Mouse (Mus musculus) B cell, adult 2 months (primary cell): ENCODE measurements around the gene Slc44a1.

Experiments
- DNase-seq, 2 experiments: peaks; one replicate each; pipeline ENCODE4 v3.0.0; 2022

Gene Slc44a1

GRCm38 (mm10) chr4:53440010-53440815, at the start of gene Slc44a1:
TSS of gene Slc44a1 (plus strand) at chr4:53440413.
- peak; percentile 82 to 87 for DNase-seq

GRCm38 (mm10) chr4:53395002-53395401, 45.2 kb upstream of the Slc44a1 start:
- DNase-seq: no peak

GRCm38 (mm10) chr4:53396623-53397192, 43.5 kb upstream of the Slc44a1 start:
- DNase-seq: no peak

GRCm38 (mm10) chr4:53397280-53398117, 42.7 kb upstream of the Slc44a1 start:
- no peak for DNase-seq

- no peak for DNase-seq
Measured at GRCm38 (mm10) chr4:53398561-53398960, 41.7 kb upstream of the Slc44a1 start.

- no peak for DNase-seq
Measured at GRCm38 (mm10) chr4:53399428-53399827, 40.8 kb upstream of the Slc44a1 start.

- DNase-seq: no peak
Measured at GRCm38 (mm10) chr4:53403386-53403785, 36.8 kb upstream of the Slc44a1 start.

- DNase-seq: no peak
Measured at GRCm38 (mm10) chr4:53404431-53404925, 35.7 kb upstream of the Slc44a1 start.

GRCm38 (mm10) chr4:53406866-53407265, 33.3 kb upstream of the Slc44a1 start:
- DNase-seq: no peak

GRCm38 (mm10) chr4:53408821-53409220, 31.4 kb upstream of the Slc44a1 start:
- DNase-seq: no peak

- DNase-seq: no peak
Measured at GRCm38 (mm10) chr4:53409526-53410085, 30.6 kb upstream of the Slc44a1 start.

GRCm38 (mm10) chr4:53410752-53411151, 29.5 kb upstream of the Slc44a1 start:
- peak; percentile 35 to 46 for DNase-seq

GRCm38 (mm10) chr4:53411958-53412870, 28.0 kb upstream of the Slc44a1 start:
- DNase-seq: peak; percentile 54 to 61

GRCm38 (mm10) chr4:53412991-53413390, 27.2 kb upstream of the Slc44a1 start:
- peak; percentile 19 to 30 for DNase-seq

- DNase-seq: no peak
Measured at GRCm38 (mm10) chr4:53414031-53414797, 26.0 kb upstream of the Slc44a1 start.

GRCm38 (mm10) chr4:53415873-53416637, 24.2 kb upstream of the Slc44a1 start:
- DNase-seq: no peak

- DNase-seq: no peak
Measured at GRCm38 (mm10) chr4:53416928-53417327, 23.3 kb upstream of the Slc44a1 start.

GRCm38 (mm10) chr4:53422799-53423198, 17.4 kb upstream of the Slc44a1 start:
- DNase-seq: peak in 1 of 2 experiments; percentile 14

- no peak for DNase-seq
Measured at GRCm38 (mm10) chr4:53427120-53427519, 13.1 kb upstream of the Slc44a1 start.

- no peak for DNase-seq
Measured at GRCm38 (mm10) chr4:53430522-53430921, 9.7 kb upstream of the Slc44a1 start.
